Mouse (Mus musculus) bone marrow, adult 2 months (tissue): Measurements from ENCODE around the gene Myh9.
"Not testable (repeated sequence)": the region's sequence is repeated elsewhere in the genome, so short reads cannot be mapped to it uniquely, and the experiment has no call there.

Source experiments
- CTCF ChIP-seq: fragments of 200-500 bp; IDR thresholded peaks from 2 replicates; pipeline ENCODE4 v1.5.1; 2011; ENCODE audit warnings: low read length, control low read depth; ENCODE audit not compliant: control insufficient read depth, insufficient read depth
- POLR2A ChIP-seq: fragments of 200-500 bp; IDR thresholded peaks from 2 replicates; pipeline ENCODE4 v1.6.1; 2011; ENCODE audit warnings: low read depth, mild to moderate bottlenecking, control low read depth, low read length, borderline replicate concordance; ENCODE audit not compliant: control insufficient read depth

- not testable (repeated sequence) for TF ChIP-seq POLR2A, CTCF
These were observed 120.5 kb downstream of the Myh9 start for GRCm38 (mm10) chr15:77721509-77721908.
